Mouse (Mus musculus) gastrocnemius, postnatal 10 days (tissue): ENCODE measurements around the gene Nmur1. TPM values are rescaled to one million over a fixed set of nuclear protein-coding genes. Genes with fewer than 3 reads are reported as not detected.
A peak's percentile ranks its signal among the peaks of the same experiment; 100 is the strongest.

ENCODE experiments used
- DNase-seq: peaks from one replicate; pipeline ENCODE4 v3.0.0; 2021; ENCODE audit warnings: mixed read lengths
- total RNA-seq, 2 experiments: library from RNA; stranded (reverse); gene quantifications; 2 replicates each; pipeline ENCODE4 v1.2.3; 2021

The Nmur1 gene
- total RNA-seq, 2 experiments from 2014 or later = not detected

- DNase-seq = no peak
These were observed 16.6 kb downstream of the Nmur1 start for GRCm38 (mm10) chr1:86409476-86409875.

- DNase-seq = no peak
These were observed 17.5 kb downstream of the Nmur1 start for GRCm38 (mm10) chr1:86408515-86408914.

GRCm38 (mm10) chr1:86406914-86407313 lies 19.1 kb downstream of the Nmur1 start:
- no peak for DNase-seq

- no peak for DNase-seq
These were observed 19.7 kb downstream of the Nmur1 start for GRCm38 (mm10) chr1:86406313-86406712.

GRCm38 (mm10) chr1:86404834-86405233 lies 21.2 kb downstream of the Nmur1 start:
- DNase-seq = no peak

- no peak for DNase-seq
These were observed 25.8 kb downstream of the Nmur1 start for GRCm38 (mm10) chr1:86400096-86400754.

GRCm38 (mm10) chr1:86399322-86399721 lies 26.7 kb downstream of the Nmur1 start:
- DNase-seq = no peak

- no peak for DNase-seq
These were observed 27.8 kb downstream of the Nmur1 start for GRCm38 (mm10) chr1:86398222-86398621.

- DNase-seq = no peak
These were observed 28.4 kb downstream of the Nmur1 start for GRCm38 (mm10) chr1:86397621-86398020.

GRCm38 (mm10) chr1:86395897-86396296 lies 30.1 kb downstream of the Nmur1 start:
- no peak for DNase-seq

GRCm38 (mm10) chr1:86394246-86394645 lies 31.8 kb downstream of the Nmur1 start:
- DNase-seq = no peak

- DNase-seq = no peak
These were observed 32.8 kb downstream of the Nmur1 start for GRCm38 (mm10) chr1:86393219-86393618.

- no peak for DNase-seq
These were observed 34.6 kb downstream of the Nmur1 start for GRCm38 (mm10) chr1:86391425-86391824.

- DNase-seq = peak; percentile 78
These were observed 36.8 kb downstream of the Nmur1 start for GRCm38 (mm10) chr1:86389230-86389629.

- peak; percentile 58 for DNase-seq
These were observed 45.0 kb downstream of the Nmur1 start for GRCm38 (mm10) chr1:86381027-86381426.

- peak; percentile 35 for DNase-seq
These were observed 46.9 kb downstream of the Nmur1 start for GRCm38 (mm10) chr1:86379161-86379569.

- no peak for DNase-seq
These were observed 47.4 kb downstream of the Nmur1 start for GRCm38 (mm10) chr1:86378662-86379061.

- DNase-seq = no peak
These were observed 49.7 kb downstream of the Nmur1 start for GRCm38 (mm10) chr1:86376354-86376753.

GRCm38 (mm10) chr1:86371997-86372396 lies 54.0 kb downstream of the Nmur1 start:
- DNase-seq = peak; percentile 65

- no peak for DNase-seq
These were observed 57.9 kb downstream of the Nmur1 start for GRCm38 (mm10) chr1:86368086-86368485.

- no peak for DNase-seq
These were observed 62.4 kb downstream of the Nmur1 start for GRCm38 (mm10) chr1:86363671-86364070.

GRCm38 (mm10) chr1:86361852-86362615 lies 64.0 kb downstream of the Nmur1 start:
- DNase-seq = no peak

- DNase-seq = no peak
These were observed 65.6 kb downstream of the Nmur1 start for GRCm38 (mm10) chr1:86360441-86360840.

GRCm38 (mm10) chr1:86359798-86360179 lies 66.2 kb downstream of the Nmur1 start:
- DNase-seq = no peak
